Mouse (Mus musculus) liver, postnatal 0 days (tissue): ENCODE results near the gene Rngtt.

Experiments
- CTCF ChIP-seq: sonication (generic); IDR thresholded peaks from 2 replicates; pipeline ENCODE4 v1.5.1; 2016; ENCODE audit warnings: antibody characterized with exemption, low read depth
- EP300 ChIP-seq: IDR thresholded peaks from 2 replicates; pipeline ENCODE4 v1.6.1; 2016; ENCODE audit warnings: antibody characterized with exemption, low read depth, mild to moderate bottlenecking

DNA sequence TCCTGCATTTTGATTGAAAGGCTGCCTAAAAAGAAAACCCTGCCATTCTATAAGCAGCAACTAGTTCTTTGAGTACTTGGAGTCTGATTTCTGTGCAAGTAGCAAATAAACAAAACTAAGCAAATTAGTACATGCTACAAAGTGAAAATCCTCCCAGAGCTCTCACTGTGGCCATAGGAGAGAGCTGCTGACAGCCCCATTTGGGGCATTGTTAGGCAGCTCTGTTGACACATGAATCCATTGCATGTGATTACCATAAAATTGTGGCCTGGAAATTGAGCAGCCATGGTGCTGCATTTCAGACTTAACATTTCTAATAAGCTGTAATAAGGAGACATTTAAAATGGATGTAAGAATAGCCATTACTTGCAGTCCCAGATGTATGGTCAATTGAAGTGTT lies 171.6 kb downstream of the Rngtt start:
- TF ChIP-seq EP300 (no peak), CTCF (no peak)
